Mouse (Mus musculus): ENCODE measurements around the gene Idnk. TPM values are rescaled to one million over a fixed set of nuclear protein-coding genes. Genes with fewer than 3 reads are reported as not detected.

The Idnk gene
- polyA plus RNA-seq, 1 experiment, result 21.0 TPM

GRCm38 (mm10) chr13:58122786-58123297 is 34.6 kb upstream of the Idnk start:
- Histone ChIP-seq H3K4me3 (no peak overlapping the region), H3K4me2 (ENCODE audit: low read depth) (no peak overlapping the region), H3ac (ENCODE audit: control insufficient read depth, insufficient read length) (no peak overlapping the region), H3K36me3 (ENCODE audit: control insufficient read depth, insufficient read depth) (no peaks in the 10 kb centered on the region), H3K79me2 (ENCODE audit: control insufficient read depth, insufficient read depth) (peaks cover 19% of the 10 kb centered on the region), H3K27me3 (ENCODE audit: control insufficient read depth, insufficient read depth, insufficient read length) (no peaks in the 10 kb centered on the region)
- TF ChIP-seq SRF (IDR thresholded peaks at IDR 0.05; ENCODE audit: control insufficient read depth, insufficient read length, low read depth) (no peak), MYOG (IDR thresholded peaks at IDR 0.05; ENCODE audit: control insufficient read depth in 1 of 3, insufficient read depth in 1 of 3, insufficient read length in 2 of 3, low read depth in 2 of 3) (no peak), MYOD1 (IDR thresholded peaks at IDR 0.05; ENCODE audit: control insufficient read depth in 1 of 3, insufficient read length in 2 of 3, low read depth in 2 of 3) (no peak), POLR2A (IDR thresholded peaks at IDR 0.05; ENCODE audit: insufficient read length, low read depth) (no peak), USF1 (IDR thresholded peaks at IDR 0.05; ENCODE audit: low read depth) (no peak), TCF12 (IDR thresholded peaks at IDR 0.05; ENCODE audit: insufficient read depth, poor library complexity, severe bottlenecking) (no peak), CEBPB (IDR thresholded peaks at IDR 0.05; ENCODE audit: insufficient read depth, poor library complexity, severe bottlenecking) (no peak), E2F4 (IDR thresholded peaks at IDR 0.05; ENCODE audit: insufficient read depth) (no peak), REST (IDR thresholded peaks at IDR 0.05; ENCODE audit: insufficient read depth, insufficient read length) (no peak), TCF3 (IDR thresholded peaks at IDR 0.05; ENCODE audit: insufficient read length, low read depth) (no peak), POLR2AphosphoS2 (IDR thresholded peaks at IDR 0.05; ENCODE audit: insufficient read length, low read depth) (no peak), MAX (IDR thresholded peaks at IDR 0.05; ENCODE audit: low read depth) (no peak)

- Histone ChIP-seq H3ac (ENCODE audit: control insufficient read depth, insufficient read length) (no peak overlapping the region), H3K27me3 (ENCODE audit: control insufficient read depth, insufficient read depth, insufficient read length) (no peaks in the 10 kb centered on the region), H3K4me2 (ENCODE audit: low read depth) (no peak overlapping the region), H3K36me3 (ENCODE audit: control insufficient read depth, insufficient read depth) (no peaks in the 10 kb centered on the region), H3K79me2 (ENCODE audit: control insufficient read depth, insufficient read depth) (peaks cover 19% of the 10 kb centered on the region), H3K4me3 (no peak overlapping the region)
- peak; percentile 37 for TF ChIP-seq POLR2AphosphoS2 (IDR thresholded peaks at IDR 0.05; ENCODE audit: insufficient read length, low read depth)
- no peak for TF ChIP-seq CEBPB (IDR thresholded peaks at IDR 0.05; ENCODE audit: insufficient read depth, poor library complexity, severe bottlenecking)
These were observed 34.1 kb upstream of the Idnk start for GRCm38 (mm10) chr13:58123381-58123780.

- peaks cover 19% of the 10 kb centered on the region for H3K79me2 ChIP-seq (ENCODE audit: control insufficient read depth, insufficient read depth)
- no peaks in the 10 kb centered on the region for H3K27me3 ChIP-seq (ENCODE audit: control insufficient read depth, insufficient read depth, insufficient read length)
- TF ChIP-seq POLR2A (IDR thresholded peaks at IDR 0.05; ENCODE audit: insufficient read length, low read depth) (no peak), POLR2AphosphoS2 (IDR thresholded peaks at IDR 0.05; ENCODE audit: insufficient read length, low read depth) (peak; percentile 57), SRF (IDR thresholded peaks at IDR 0.05; ENCODE audit: control insufficient read depth, insufficient read length, low read depth) (no peak)
- H3K36me3 ChIP-seq (ENCODE audit: control insufficient read depth, insufficient read depth), result no peaks in the 10 kb centered on the region
- no peak overlapping the region for H3K4me3 ChIP-seq
- no peak overlapping the region for H3K4me2 ChIP-seq (ENCODE audit: low read depth)
- H3ac ChIP-seq (ENCODE audit: control insufficient read depth, insufficient read length), result no peak overlapping the region
These were observed 33.2 kb upstream of the Idnk start for GRCm38 (mm10) chr13:58124278-58124677.

GRCm38 (mm10) chr13:58124989-58125388 is 32.5 kb upstream of the Idnk start:
- Histone ChIP-seq H3K79me2 (ENCODE audit: control insufficient read depth, insufficient read depth) (peaks cover 19% of the 10 kb centered on the region), H3ac (ENCODE audit: control insufficient read depth, insufficient read length) (no peak overlapping the region), H3K4me3 (no peak overlapping the region), H3K27me3 (ENCODE audit: control insufficient read depth, insufficient read depth, insufficient read length) (no peaks in the 10 kb centered on the region), H3K4me2 (ENCODE audit: low read depth) (no peak overlapping the region), H3K36me3 (ENCODE audit: control insufficient read depth, insufficient read depth) (no peaks in the 10 kb centered on the region)
- TF ChIP-seq REST (IDR thresholded peaks at IDR 0.05; ENCODE audit: insufficient read depth, insufficient read length), result no peak
- TF ChIP-seq MYOD1 (IDR thresholded peaks at IDR 0.05; ENCODE audit: control insufficient read depth in 1 of 3, insufficient read length in 2 of 3, low read depth in 2 of 3), result no peak
- no peak for TF ChIP-seq TCF3 (IDR thresholded peaks at IDR 0.05; ENCODE audit: insufficient read length, low read depth)
- TF ChIP-seq POLR2AphosphoS2 (IDR thresholded peaks at IDR 0.05; ENCODE audit: insufficient read length, low read depth), result peak; percentile 12
- no peak for TF ChIP-seq E2F4 (IDR thresholded peaks at IDR 0.05; ENCODE audit: insufficient read depth)

- H3ac ChIP-seq (ENCODE audit: control insufficient read depth, insufficient read length), result no peak overlapping the region
- H3K4me2 ChIP-seq (ENCODE audit: low read depth), result peak overlapping the region; percentile 85
- H3K4me3 ChIP-seq, result peak overlapping the region; percentile 61
- no peak for TF ChIP-seq TCF3 (IDR thresholded peaks at IDR 0.05; ENCODE audit: insufficient read length, low read depth)
- TF ChIP-seq USF1 (IDR thresholded peaks at IDR 0.05; ENCODE audit: low read depth), result no peak
- TF ChIP-seq TCF12 (IDR thresholded peaks at IDR 0.05; ENCODE audit: insufficient read depth, poor library complexity, severe bottlenecking), result no peak
- TF ChIP-seq CEBPB (IDR thresholded peaks at IDR 0.05; ENCODE audit: insufficient read depth, poor library complexity, severe bottlenecking), result no peak
- no peak for TF ChIP-seq MYOG (IDR thresholded peaks at IDR 0.05; ENCODE audit: control insufficient read depth in 1 of 3, insufficient read depth in 1 of 3, insufficient read length in 2 of 3, low read depth in 2 of 3)
- TF ChIP-seq POLR2AphosphoS2 (IDR thresholded peaks at IDR 0.05; ENCODE audit: insufficient read length, low read depth), result no peak
- TF ChIP-seq MYOD1 (IDR thresholded peaks at IDR 0.05; ENCODE audit: control insufficient read depth in 1 of 3, insufficient read length in 2 of 3, low read depth in 2 of 3), result no peak
- TF ChIP-seq E2F4 (IDR thresholded peaks at IDR 0.05; ENCODE audit: insufficient read depth), result no peak
- TF ChIP-seq REST (IDR thresholded peaks at IDR 0.05; ENCODE audit: insufficient read depth, insufficient read length), result no peak
- no peak for TF ChIP-seq SRF (IDR thresholded peaks at IDR 0.05; ENCODE audit: control insufficient read depth, insufficient read length, low read depth)
- TF ChIP-seq POLR2A (IDR thresholded peaks at IDR 0.05; ENCODE audit: insufficient read length, low read depth), result no peak
- TF ChIP-seq MAX (IDR thresholded peaks at IDR 0.05; ENCODE audit: low read depth), result no peak
- no peaks in the 10 kb centered on the region for H3K27me3 ChIP-seq (ENCODE audit: control insufficient read depth, insufficient read depth, insufficient read length)
- H3K36me3 ChIP-seq (ENCODE audit: control insufficient read depth, insufficient read depth), result no peaks in the 10 kb centered on the region
- H3K79me2 ChIP-seq (ENCODE audit: control insufficient read depth, insufficient read depth), result peaks cover 19% of the 10 kb centered on the region
These were observed 31.3 kb upstream of the Idnk start for GRCm38 (mm10) chr13:58126126-58126525.

Measured in myocyte (in vitro differentiated cells).